Mouse (Mus musculus): ENCODE results near the gene Scaf11.
"Not testable (repeated sequence)": the region's sequence is repeated elsewhere in the genome, so short reads cannot be mapped to it uniquely, and the experiment has no call there.

The Scaf11 gene

DNA sequence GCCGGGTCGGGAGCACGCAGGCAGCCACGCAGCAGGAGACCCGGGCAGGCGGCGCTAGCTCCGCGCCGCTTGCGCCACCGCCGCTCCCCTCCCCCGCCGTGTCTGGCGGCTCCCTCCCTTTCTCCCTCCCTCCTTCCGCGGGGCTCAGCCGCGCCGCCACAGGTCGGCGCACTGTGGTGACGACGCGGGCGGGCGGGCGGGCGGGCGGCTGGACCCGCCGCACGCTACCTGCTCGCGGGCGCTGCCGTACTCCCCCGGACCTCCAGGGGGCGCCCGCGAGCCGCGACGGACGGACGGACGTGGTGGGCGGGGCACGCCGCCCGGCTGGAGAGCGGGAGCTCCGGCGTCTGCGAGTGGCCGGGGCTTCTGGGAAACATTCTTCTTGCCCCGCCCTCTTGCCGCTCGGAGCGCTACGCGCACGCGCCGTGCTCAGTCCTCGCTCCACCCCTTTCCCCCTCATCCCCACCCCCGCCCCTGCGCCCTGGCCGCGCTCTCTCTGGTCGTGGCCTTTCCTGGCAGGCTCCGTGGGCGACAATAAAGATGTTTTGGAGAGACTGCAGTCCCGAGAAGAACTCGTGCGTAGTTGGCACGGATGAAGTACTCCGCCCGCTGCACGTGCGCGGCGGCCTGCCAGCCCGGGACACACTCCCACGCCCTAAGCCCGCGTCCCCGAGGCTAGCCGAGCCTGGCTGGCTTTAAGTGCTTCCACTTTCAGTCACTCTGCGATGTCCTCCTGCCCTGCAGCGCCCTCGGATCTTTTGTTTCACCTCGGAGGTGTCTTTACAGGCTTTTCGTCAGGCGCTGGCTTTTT, at the start of gene Scaf11:
Gene Scaf11, minus strand, starts transcription at position 114 of the 811 bp plus-strand sequence.
- peak; percentile 94 for DNase-seq

DNA sequence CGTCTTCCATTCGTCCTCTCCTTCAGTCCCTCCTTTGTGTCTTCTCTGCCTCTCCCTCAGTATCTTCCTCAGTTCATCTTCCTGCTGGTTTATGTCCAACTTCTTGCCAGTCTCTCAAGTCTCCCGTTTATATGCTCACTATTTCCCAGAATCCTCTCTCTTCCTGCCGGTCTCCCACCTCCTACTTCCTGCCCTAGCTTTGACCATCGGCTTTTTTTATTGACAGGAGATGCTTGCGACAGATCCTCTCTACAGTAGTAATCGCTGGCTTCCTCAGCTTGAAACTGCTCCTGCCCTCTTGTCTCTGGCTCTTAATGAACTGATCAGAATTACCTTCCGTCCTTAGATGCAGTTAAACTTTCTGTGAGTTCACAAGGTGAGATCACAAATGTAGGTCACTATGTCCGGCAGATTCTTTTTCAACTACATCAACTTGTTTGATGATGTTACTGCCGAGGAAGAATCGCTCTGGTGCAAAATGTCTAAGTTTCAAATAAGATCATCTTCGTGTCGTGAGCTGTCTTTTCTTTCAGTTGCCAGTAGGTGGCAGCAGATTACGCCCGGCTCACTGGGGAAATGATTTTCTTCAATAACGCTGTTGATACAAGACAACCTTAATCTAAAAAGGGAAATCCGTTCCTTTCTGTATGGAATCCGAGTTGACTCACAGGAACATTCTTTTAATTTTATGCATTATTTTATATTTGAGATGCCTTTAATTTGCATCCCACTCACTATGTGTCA, 46.6 kb upstream of the Scaf11 start:
- peak; percentile 47 for DNase-seq

- DNase-seq, result no peak
Measured at GRCm38 (mm10) chr15:96497646-96498045, 37.0 kb upstream of the Scaf11 start.

DNA sequence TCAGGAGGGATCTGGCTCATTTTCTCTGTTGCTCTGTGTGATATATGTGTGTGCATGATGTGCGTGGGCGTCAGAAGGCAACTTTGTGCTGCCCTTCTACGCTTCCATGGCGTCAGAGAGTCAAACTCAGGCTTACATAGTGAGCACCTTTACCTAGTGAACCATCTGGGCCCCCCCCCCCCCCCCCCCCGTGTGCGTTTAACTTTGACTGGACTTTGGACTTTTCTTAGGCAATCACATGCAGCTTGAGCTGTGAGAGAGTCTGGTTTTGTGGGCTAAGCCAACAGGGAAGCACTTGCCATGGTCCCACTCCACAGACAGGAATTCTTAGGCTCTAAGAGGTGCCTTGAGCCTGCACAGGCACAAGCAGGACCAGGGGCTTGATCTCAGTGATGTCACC, 33.6 kb upstream of the Scaf11 start:
- no peak for DNase-seq

- no peak for DNase-seq
Measured at GRCm38 (mm10) chr15:96493573-96493972, 32.9 kb upstream of the Scaf11 start.

GRCm38 (mm10) chr15:96492919-96493318, 32.3 kb upstream of the Scaf11 start:
- not testable (repeated sequence) for DNase-seq

- DNase-seq, result peak; percentile 29
Measured at GRCm38 (mm10) chr15:96491861-96492641, 31.4 kb upstream of the Scaf11 start.

DNA sequence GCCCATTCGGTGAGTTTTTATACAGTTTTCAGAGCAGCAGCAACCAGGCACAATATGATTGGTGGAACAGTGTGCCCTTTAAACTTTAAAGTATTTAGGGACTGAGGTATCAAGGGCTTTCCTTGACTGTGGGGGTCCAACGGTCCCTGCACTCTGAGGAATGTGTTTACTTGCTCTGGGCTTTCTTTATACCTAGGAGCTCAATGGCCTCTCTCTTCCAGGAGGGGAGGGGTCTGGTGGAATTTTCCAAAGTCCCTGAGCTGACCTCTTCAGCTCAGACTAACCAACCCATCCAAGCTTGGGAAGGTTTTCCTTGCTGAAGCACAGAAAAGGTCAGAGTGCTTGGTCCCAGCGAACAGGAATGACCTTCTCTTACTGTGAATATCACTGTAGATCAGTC, 30.8 kb upstream of the Scaf11 start:
- DNase-seq, result peak; percentile 6

DNA sequence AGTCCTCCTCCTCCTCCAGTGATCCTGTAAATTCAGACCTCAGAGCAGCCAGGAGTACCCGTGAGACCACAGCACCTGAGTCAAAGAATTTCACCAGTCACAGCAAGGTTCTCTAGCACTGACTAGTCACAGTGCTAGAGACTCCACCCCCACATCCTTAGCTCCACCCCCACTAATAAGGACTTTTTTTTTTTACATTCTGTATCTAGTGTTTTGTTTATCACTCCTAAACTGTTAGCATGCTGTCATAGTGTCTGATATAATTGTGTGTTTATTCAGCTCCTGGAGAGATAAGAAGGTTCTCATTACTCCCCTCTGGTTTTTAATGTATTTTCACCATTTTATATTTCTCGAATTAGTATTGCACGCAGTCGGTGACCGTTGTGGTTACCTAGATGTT, 29.5 kb upstream of the Scaf11 start:
- DNase-seq, result no peak

GRCm38 (mm10) chr15:96488941-96489786, 28.5 kb upstream of the Scaf11 start:
- DNase-seq, result no peak

GRCm38 (mm10) chr15:96487066-96487698, 26.5 kb upstream of the Scaf11 start:
- no peak for DNase-seq

GRCm38 (mm10) chr15:96480822-96481221, 20.2 kb upstream of the Scaf11 start:
- no peak for DNase-seq

GRCm38 (mm10) chr15:96478006-96478405, 17.4 kb upstream of the Scaf11 start:
- DNase-seq, result no peak

- peak; percentile 89 for DNase-seq
Measured at GRCm38 (mm10) chr15:96476359-96476758, 15.7 kb upstream of the Scaf11 start.

DNA sequence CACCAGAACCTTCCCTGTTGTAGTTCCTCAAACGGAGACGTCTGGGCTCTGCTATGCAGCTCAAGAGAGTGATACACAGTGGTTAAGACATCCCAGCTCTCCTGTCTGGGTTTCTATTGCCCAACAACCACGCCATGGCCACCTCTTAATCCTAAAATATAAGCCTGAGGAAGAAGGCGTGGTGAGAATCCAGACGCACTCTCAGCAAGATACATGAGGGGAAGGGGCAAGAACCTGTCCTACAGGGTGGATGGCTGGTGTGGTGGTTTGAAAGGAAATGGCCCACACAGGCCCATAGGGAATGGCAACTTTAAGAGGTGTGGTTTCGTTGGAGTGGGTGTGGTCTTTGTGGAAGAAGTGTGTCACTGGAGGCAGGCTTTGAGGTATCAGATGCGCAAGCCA, 14.9 kb upstream of the Scaf11 start:
- no peak for DNase-seq

- no peak for DNase-seq
Measured at GRCm38 (mm10) chr15:96474325-96474955, 13.8 kb upstream of the Scaf11 start.

GRCm38 (mm10) chr15:96473920-96474319, 13.3 kb upstream of the Scaf11 start:
- no peak for DNase-seq

DNA sequence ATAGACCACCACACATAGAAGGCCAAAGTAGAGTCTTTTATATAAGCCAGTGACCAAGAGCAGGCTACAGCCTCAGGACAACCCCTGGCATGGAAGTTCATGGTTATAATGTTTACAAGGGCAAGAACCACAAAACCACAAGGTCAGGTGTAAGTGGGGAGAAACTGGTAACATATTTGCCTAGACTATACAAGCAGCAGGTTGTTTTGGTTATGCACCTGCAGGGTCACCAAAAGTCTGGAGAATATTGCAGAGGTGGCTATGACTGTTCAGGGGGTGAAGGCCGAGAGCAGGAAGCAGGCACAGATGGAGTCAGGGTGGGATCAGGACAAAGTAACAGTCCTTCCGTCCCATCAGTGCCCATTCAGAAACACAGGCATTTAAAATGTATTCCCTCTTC, 7.7 kb upstream of the Scaf11 start:
- DNase-seq, result no peak

DNA sequence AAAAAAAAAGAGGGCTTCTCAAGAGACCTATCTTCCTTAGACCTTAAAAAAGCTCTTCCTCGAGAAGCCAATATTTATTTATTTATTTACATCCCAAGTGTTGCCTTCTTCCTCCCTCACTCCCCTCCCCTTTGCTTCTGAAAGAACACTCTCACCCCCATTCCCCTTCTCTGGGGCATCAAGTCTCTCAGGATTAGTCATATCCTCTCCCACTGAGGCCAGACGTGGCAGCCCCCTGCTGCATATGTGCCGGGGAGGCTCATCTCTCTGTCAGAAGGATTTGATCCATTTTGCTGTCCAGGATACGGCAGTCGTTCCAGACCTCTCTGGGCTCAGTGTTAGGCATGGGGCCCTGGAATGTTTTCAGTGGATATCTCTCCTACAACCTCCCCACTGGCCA, 7.2 kb upstream of the Scaf11 start:
- no peak for DNase-seq

- no peak for DNase-seq
Measured at GRCm38 (mm10) chr15:96466362-96466903, 5.8 kb upstream of the Scaf11 start.

DNA sequence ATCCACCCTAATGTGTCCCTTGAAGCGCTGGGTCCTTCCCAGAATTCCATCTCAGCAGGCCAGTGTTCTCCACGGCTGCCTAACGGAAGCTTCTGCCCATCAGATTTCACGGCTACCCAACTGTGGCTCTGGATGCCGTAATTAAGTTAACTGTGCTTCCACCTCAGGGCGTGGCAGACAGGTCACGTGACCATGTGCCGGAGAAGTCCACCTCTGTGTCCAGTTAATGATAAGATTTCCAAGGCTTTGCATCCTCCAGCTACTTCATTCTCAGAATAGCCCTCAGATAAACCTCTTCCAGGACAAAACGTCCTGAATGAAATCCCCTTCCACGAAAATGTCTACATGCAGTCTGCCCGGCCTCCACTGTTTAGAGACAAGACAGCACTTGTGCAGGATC, 4.4 kb upstream of the Scaf11 start:
- DNase-seq, result no peak

Measured in kidney, adult 9 months (tissue).